Mouse (Mus musculus) right cerebral cortex, adult 18-20 months (tissue): ENCODE data around the gene Rgmb.

Source experiments
- DNase-seq: peaks from one replicate; pipeline ENCODE4 v3.0.0; 2022; ENCODE audit warnings: mixed read lengths

The Rgmb gene

GRCm38 (mm10) chr17:15821706-15822105 lies 9.1 kb downstream of the Rgmb start:
- DNase-seq: no peak

DNA sequence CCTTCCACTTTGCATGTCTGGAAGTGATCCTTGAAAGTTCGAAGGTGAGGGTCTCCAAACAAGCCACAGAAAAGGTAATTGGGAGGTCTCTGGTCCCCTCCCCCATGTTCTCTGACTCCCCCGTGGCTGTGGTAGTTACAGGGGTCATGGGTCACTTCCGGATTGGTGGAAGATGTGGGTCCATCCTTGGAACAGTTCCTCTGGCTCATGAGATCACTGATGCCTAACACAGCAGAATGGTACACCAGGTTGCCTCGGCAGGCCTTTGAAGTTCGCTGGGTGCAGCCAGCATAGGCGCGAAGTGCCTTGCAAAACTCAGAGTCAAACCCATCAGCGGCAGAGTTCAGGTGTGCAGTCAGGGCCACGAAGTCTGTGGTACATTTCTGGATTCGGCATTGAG lies 10.1 kb downstream of the Rgmb start:
- DNase-seq: no peak

DNA sequence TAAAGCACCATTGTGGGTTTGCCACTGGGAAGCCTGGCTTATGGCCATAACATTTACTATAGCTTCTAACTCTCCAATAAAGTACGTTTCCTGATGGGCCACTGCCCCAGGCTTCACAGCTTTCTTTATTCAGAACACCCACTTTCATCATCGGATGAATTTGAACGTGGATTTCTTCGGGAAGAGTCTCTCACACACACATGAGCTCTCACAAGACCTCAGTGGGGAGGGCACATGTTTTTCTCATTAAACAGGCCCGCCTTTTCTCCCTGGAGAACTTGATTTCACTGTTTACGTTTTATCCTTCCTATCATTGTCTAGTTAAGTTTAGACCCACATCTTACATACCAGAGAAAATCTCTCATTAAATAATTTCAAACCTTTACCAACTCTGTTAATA lies 10.7 kb downstream of the Rgmb start:
- DNase-seq: no peak

DNA sequence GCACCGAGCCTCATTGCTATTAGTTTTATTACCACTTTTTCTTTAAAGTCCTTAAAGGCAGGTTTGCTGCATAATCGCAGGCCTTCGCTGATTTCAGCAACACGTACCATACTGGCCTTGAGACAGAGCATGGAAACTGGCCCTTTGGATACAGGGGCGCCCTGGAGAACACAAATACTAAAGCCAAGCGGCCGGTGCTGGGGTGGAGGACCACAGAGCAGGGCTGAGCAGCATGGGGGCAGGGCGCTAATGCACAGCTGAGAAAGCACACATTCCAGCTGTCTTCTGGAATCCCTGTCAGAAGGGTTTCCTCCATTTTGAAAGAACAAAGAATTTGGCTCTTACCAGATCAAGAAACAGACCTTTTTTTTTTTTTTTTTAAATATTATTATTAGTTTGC lies 12.5 kb downstream of the Rgmb start:
- no peak for DNase-seq

GRCm38 (mm10) chr17:15817634-15818033 lies 13.2 kb downstream of the Rgmb start:
- no peak for DNase-seq

- no peak for DNase-seq
Observed at GRCm38 (mm10) chr17:15817096-15817450, 13.8 kb downstream of the Rgmb start.

- no peak for DNase-seq
Observed at GRCm38 (mm10) chr17:15816379-15817095, 14.3 kb downstream of the Rgmb start.

DNA sequence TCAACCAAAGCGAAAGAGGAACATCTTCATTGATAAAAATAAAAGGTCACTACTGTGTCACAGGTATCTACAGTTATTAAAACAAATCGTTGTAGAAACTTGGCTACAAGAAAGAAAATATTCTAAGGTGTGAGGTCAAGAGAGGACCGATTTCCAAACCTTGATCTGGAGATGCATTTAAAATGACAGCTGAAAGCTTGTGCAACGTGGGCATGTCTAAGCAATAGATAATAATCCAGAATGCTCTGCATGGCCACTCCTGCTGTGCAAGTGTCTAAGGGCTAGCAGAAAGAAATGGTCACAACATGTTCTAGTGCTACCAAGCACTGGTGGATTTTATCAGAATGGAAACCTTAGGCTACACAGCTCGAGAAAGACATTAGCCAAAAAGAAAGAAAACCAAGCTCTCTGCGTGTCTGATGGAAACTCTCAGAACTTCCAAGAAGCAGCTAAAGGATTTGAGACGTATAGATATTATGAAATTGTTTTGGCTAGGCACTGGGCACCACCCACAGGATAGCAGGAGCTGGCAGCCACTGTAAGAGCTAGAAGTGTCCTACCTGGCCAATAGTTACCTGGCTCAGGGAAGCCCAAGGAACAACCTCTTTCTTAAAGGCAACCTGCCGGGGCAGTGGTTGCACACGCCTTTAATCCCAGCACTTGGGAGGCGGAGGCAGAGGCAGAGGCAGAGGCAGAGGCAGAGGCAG lies 15.4 kb downstream of the Rgmb start:
- no peak for DNase-seq

GRCm38 (mm10) chr17:15813658-15814212 lies 17.1 kb downstream of the Rgmb start:
- no peak for DNase-seq

DNA sequence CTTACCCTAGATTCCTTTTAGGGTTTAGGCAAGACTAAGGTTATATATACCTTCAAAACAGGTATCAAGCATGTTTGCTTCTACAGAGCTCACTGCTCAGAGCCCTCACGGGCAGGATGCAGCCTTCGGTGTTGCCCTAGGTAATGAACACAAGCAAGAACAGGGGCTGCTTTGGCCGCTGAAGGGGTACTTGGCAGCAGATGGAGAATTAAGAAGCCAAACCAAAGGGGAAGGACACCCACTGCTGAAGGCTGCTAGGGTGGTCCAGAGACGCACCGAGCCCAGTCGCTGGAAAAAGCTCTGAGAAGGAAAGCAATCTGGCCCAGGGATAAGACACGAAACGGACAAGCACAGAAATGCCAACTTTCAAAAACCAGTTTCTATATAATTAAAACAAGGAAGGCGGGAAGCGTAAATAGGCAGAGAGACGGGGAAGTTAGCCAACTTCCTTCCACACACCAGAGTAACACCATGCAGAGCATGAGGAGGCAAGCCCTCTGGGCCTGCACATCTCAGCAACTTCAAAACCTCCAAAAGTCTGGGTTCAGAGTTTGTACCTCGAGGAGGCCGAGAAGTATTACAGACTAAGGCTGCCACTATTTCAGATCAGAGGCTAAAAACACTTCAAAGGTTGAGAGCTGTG lies 18.6 kb downstream of the Rgmb start:
- no peak for DNase-seq

DNA sequence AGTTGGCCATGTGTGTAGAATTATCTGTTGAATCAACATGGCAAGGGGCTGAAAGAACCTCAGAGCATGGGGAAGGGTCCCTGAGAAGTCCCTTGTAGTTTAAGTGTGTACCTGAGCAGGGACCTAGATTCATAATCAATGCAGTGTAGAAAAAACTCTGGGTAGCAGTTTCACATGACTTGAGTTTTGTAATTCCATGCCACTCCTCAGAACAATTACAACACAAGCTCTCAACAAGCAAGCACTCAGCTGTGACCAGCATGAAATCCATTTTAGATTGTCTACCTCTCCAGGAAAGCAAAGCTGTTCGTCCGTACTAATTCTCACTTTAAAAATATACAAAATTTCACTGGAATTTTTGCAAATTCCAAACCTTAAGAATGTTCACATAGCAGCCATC lies 20.9 kb downstream of the Rgmb start:
- no peak for DNase-seq

DNA sequence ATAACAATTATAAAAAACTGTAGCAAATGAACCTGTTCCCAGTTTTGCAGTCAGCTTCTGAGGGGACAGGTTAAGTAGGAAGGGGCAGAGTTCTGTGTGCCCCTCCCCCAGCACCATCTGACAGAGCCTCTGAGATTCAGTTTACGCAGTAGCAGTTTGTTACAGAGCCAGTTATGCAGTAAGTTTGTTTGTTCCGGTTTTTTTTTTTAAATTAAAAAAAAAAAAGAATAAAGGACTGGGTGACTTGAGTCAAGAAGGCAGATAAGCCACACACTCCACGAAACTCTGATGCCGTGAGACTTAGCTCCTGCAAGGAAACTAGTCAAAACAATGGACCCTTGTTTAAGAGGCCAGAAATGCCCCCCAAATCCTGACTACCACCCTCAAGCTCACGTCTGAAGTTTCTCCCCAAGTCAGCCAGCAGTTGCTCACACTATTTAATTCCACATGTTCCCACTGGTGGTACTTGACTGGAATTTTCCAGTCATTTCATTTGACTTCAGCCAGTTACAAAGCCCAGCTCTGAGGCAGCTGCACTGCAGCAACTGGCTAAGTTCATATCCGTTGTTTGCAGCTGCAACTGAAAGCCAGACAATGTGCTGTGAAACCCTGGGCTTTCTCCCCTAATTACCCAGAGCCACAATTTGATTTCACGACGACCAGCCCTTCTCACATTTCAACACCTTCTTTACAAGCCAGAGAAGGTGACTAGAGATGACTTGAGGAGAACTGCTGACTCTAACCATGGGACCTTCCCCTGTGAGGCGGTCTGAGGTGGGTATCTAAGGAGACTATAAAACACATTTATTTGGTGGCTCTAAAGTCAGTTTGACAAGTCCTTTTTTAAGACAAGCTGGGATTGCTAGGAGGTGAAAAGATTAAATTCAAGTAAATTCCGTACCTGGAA lies 22.1 kb downstream of the Rgmb start:
- DNase-seq: no peak

DNA sequence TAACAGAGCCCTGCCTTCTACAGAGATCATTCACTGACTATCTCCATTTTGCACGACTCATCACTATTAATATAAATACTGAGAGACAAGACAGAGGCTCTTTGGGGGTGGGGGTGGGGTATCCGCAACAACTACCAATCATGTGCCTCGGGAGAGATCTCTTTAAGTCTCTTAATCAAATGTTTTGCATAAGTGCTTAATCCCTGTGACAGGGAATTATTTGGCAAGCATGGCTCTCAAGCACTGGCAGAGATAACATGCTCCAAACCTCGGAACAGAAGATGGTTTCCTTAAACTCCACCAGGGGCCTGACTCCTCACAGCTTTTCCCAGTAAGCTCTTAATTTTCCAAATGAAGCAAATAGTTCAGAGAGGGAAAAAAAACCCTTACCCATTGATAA lies 22.8 kb downstream of the Rgmb start:
- no peak for DNase-seq

DNA sequence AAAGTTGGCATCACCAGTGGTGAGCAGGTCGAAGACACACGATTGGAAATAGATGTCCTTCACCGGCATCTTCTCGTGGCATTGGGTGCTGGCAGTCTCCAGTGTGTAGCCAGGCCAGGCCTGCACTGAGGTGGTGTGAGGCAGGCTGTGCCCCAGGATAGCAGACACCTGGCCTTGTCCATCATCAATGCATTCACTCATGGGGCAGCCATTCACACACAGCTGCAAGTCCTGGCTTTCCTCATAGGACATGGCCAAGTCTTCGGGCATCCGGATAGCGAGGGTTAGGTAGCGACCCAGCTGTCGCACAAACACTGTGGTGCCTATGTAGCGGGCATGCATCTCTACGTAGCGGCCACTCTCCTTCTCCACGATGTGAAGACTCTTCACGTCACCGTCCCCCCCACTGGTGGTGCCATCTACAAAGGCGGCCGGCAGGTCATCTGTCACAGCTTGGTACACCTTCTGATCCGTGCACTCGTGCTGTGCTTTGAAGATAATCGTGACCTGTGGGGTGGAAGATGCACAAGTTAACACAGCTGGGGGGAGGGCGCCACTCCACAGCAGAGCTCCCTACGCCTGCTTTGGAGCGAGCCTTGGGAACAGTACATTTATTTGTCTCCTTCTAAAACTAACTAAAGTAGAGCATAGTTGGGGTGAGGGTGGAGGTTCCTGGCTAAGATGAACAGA lies 23.4 kb downstream of the Rgmb start:
- no peak for DNase-seq

DNA sequence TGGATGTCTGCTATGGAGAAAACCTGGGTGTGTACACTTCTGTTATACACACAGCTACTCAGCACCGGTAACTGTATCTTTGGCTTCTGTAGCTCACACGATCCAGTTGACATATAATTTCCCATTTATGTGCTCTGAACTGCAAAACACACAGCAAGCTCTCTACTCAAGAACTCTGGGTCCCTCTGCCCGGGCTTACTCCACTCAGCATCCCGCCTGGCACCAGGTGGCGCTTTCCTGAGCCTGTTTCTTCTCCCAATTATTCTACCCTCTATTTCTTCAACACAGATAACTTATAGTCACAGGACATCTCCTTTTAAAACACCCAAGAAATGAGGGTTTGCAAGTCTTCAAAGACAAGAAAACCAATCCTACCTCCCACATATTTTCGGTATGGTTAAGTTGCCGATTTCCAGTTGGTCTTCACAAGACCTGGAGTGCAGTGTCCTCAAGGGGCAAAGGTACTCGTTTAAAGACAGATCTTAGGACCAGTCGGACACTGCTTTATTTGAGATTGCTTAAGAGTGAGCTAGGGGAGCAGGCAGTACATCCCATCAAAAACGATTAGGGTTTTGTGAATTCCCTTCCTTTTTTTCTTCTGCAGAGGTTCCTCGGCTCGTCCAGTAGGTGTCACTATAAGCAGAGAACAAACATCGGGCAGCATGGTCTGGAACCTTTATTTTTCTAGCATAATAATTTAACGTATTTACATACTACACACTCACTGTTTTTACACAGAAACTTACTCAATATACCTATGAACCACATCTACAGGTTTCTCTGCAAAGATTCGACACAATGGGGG lies 26.6 kb downstream of the Rgmb start:
- DNase-seq: no peak

- no peak for DNase-seq
Observed at GRCm38 (mm10) chr17:15799195-15799793, 31.5 kb downstream of the Rgmb start.

- DNase-seq: no peak
Observed at GRCm38 (mm10) chr17:15790716-15791115, 40.1 kb downstream of the Rgmb start.

DNA sequence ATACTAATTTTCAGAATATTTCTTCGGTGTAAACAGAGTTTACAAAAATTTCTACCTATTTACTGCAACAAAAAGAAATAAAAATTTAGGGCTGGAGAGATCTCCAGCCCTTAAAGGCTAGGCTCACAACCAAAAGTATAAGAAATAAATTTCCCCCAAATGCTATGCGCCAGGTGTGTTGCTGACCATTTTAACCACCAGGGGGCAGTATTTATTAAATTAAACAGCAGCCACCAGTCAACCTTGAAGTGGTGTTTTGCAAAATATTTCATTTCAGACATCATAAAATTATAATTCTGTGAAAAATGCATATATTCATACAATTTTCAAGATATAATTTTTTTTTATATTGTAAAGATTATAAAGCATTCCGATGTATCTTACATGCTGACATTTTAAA lies 43.8 kb downstream of the Rgmb start:
- no peak for DNase-seq

GRCm38 (mm10) chr17:15777979-15778378 lies 52.9 kb downstream of the Rgmb start:
- DNase-seq: no peak

- no peak for DNase-seq
Observed at GRCm38 (mm10) chr17:15776349-15776748, 54.5 kb downstream of the Rgmb start.
